Mouse (Mus musculus) megakaryocyte-erythroid progenitor cell, adult 5-6 weeks (primary cell): Measurements from ENCODE around the gene Kcnd3. TPM values are rescaled to one million over a fixed set of nuclear protein-coding genes. Genes with fewer than 3 reads are reported as not detected.

ENCODE experiments used
- ATAC-seq: replicated peaks from 2 replicates; pipeline ENCODE4 v1.8.0; 2016; ENCODE audit warnings: mild to moderate bottlenecking, inconsistent platforms; ENCODE audit not compliant: severe bottlenecking, poor library complexity, low FRiP score, low TSS enrichment
- total RNA-seq, 2 experiments: library from RNA; stranded (forward) in 1 of 2; stranded (reverse) in 1 of 2; fragments of 200-1000, 215-1000 nt in 1 of 2; fragments of >200 nt in 1 of 2; fragmentation: Nextera tagmentation in 1 of 2; gene quantifications; 2 replicates each; pipeline ENCODE4 v1.2.3; 2014 to 2017

Kcnd3 gene
- total RNA-seq, 2 experiments from 2014 or later: not detected

DNA sequence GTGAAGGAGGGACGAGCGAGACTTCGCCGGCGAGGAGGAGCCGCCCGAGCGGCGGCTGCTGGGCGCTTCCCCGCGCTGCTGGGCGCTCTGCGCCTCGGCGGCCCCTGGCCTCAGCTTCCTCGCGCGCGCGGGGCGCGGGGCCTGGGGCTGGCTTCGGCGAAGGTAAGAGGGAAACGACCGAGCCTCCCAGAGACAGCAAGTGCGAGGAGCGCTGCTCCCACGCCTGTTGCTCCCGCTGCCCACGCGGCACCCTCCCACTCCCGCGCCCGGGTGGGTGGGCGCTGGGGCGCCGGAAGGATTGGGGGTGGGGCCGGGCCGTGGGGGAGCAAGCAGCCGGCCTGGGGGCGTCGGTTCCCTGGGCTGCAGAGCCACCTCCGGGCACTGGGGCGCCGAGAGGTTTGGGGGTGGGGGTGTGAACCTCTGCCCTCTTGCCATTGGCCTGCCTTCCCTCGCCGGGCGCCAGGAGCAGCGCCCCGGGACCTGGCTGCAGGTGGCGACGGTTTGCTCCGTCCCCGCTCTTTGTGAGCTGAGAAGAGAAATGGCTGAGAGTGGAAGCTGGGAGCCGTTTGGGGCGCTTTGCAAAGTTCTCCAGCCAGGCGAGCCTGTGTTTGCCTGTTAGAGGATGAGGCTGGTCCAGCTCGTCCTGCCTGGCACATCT lies 555 bp downstream of the Kcnd3 start:
- no peak for ATAC-seq

DNA sequence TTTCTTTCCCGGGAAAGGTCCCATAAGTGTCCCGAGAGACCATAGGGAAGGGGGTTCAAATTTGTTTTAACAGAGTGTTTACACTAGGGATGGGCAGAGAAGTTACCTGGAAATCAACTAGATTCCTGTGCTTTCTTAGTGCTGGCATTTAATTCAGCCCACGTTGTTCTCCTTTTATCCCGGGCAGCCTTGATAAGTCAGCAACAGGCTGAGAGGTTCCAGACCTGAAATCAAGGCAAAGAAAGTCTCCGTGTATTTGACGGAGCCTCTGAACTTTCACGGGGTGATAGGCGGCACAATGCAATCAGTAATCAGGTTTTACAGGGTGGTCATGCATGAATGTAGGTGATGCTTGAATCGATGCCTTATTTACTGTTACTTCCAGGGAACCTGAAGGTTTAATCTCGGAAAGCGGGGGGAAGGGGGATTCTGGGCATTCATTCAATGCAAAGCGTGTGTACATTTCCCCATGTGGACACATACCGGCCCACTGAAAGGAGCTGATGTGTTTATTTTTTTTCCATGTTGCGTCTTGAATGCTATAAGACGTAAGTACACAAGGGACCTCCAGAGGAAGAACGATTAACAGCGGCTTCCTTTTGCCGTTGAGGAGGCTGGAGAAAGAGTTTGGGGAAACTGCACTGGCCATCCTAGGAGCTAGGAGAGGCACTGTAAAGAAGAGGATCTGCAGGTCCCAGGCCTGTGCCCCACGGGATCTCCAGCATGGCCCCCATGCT lies 1.3 kb downstream of the Kcnd3 start:
- no peak for ATAC-seq

DNA sequence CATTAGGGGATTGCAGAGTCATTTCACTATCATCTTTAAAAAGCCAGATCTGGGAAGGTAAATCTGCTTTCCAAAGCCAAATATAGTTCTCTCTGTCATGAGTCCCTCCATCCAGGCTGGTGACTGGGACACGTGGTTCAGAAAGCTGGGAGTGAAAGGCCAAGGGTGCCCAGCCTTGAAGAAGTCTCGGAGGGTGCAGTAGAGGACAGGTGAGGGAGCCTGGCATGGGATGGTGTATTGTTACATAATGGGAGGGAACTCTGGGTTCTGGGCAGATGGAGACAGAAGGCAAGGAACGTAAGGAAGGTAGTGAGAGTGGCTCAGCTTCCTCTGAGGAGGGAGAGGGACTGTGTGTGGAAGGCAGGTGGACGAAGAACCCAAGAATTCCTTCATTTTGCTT lies 5.5 kb downstream of the Kcnd3 start:
- no peak for ATAC-seq

DNA sequence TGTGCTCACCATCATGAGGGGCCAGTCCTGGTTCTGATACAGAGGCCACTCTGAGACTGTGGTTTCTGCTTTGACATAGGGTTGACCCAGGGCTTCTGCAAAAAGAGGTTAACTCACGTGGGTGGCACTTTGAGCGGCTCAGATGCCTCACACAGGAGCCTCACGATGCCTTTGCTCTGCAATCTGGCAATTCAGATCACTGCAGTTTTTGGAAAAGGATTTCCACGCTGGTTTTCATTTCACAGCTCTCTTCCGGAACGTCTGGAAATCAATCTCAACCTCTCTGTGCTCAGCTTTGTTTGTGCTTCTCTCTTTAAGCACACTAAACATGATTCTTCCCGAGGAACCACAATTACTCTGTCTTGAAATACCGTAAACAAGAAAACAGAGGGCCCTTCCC lies 14.4 kb downstream of the Kcnd3 start:
- no peak for ATAC-seq

DNA sequence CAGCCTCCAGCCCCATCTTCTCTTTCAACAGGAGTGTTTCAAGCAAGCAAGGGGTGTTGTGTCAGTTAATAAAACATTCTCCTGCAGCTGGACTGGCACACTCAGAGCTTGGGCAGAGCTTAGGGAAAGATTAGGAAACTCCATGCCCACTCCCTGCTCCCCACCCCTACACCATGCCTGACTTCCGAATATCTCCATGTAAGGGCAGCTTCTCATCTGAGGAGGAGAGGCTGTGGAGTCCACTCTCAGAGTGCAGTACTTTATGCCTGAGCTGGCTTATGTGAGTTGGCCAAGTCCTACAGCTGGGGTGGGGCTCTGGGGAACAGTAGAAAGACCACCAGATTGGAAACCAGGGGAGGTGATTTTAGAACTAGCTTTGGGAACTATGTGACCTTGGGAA lies 20.4 kb downstream of the Kcnd3 start:
- ATAC-seq: no peak

DNA sequence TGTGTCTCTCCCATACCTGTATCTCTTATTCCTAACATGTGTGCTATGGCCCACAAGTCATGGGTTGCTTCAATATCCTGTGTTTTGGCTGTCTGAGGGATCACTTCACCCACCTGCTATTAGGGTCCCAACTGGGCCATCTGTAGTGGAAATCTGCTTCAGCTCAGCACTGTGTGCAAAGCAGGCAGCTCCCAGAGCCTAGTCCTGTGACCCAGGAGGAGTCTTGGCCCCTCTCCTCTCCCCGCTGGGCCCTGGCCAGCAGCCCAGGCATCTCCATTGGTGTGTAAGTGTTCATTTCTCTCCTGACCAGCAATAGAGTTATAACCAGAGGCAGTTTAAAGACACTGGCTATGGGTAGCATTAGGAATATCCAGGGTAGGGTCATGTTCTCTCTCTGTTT lies 24.3 kb downstream of the Kcnd3 start:
- ATAC-seq: no peak

DNA sequence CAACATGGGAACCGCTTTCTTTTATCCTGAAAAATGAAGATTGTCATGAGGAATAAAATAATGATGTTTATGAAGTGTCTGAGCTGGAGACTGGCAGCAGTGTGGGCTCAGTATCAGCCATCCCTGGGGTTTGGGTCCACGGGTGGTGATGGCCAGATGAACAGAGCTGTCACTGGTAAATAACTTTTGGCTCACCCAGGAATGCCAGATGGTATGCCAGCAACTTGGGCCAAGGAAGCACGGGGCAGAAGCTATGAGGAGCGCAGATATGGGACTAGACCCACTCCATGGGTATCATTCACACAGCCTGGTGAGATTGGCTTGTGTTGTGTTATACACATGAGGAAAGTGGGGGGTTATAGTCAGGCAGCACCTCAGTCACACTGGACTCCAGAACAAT lies 26.7 kb downstream of the Kcnd3 start:
- ATAC-seq: no peak

DNA sequence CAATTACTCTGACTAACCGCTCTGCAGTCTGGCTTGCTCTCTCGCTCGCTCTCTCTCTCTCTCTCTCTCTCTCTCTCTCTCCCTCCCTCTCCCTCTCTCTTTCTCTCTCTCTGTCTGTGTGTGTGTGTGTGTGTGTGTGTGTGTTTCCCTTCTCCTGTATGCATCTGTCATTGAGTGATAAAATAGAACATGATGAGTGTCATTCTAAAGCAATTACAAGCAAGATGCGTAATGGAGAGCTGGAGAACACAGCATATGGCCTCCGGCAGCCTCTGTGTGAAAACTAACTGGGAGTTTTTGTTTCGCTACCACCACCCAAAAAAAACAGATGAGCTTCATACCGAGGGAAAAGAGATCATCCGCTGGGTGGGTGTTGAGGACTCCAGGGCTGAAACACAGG lies 29.3 kb downstream of the Kcnd3 start:
- ATAC-seq: no peak

DNA sequence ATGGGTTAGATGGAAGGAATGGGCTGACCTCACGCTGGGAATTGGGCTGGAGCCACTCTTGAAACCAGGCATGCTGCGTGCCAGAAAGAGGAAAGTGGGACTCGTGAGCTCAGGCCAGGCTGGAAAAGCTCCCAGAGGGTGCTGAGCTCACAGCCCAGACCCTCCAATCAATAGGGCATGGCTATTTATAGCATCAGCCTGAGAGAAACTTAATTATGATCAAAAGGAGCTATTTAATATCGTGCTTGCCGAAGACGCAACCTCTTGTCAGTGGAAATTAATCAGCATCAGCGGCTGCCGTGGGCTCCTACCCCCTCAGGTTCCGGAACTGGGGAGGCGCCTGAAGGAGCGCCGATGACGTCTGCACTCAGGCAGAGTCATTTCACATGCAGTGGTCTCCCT lies 31.5 kb downstream of the Kcnd3 start:
- no peak for ATAC-seq

DNA sequence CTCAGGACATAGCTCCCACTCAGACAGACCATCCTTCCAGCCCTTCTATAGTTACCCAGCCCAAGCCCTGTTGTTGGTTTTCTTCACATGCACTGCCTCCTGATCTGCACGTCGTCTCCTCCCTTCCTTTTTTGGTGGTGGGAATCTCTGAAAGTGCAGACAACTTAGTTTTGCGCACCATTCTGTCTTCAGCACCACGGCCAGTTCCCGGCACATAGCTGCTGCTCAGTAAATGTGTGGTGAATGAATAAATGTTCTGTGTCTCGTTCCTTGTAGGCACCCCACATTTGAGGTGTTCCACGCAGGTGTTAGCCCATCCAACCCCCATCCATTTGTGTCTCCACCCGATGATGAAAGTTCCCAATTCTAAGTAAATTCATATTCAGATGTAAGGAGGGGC lies 35.0 kb downstream of the Kcnd3 start:
- no peak for ATAC-seq

DNA sequence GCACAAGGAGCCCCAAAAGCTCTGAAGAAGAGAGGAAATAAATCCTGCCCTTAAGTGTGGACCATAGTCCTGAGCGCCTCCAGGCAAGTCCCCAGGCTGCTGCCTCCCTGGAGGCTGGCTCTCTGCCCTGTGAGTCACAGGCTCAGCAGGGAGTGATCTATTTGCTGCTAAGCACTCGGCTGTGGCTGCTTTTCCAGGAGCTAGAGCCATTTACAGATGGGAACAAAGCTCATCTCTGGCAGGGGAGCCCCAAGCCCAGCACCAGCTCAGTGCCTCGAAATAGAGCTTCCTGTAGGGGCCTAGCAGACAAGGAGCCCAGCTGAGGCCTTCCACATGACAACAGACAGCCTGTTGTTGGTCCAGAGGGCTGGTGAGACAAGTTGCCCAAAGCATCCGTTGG lies 37.5 kb downstream of the Kcnd3 start:
- ATAC-seq: no peak

DNA sequence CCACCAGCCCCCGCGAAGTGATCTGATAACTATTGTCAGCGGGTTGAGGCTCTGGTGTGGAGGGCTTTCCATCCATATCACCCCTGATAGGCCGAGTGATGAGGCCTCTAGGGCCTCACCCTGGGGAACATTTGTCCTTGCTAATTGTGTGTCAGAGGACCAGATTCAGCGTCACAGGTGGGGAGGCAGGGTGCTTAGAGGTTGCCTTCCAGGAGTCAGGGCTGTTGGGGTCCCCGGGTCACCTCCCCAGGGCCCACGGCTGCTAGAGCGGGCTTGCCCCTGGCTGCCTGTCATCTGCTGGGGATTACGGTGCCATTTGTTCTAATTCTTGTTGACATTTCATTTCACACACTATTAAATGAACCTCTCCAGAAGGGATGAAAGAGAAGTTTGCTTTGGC lies 42.8 kb downstream of the Kcnd3 start:
- ATAC-seq: no peak

DNA sequence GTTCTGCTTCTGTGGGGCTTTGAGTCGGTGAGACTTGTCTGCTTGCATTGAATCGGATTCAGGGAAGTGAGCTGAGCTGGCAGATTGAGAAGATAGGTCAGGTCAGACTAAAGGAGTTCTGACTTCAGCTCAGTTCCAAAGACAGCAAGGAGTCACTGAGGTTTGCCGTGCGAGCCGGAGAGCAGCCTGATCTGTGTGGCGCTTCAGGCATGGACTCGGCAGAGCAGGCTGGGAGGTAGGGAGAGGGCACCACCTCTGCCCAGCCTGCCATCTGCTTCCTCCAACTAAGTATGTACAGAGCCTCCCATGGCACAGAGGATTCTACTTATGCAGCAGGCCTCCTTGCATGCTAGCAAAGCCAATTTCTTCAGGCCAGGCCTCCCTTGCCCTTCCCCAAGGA lies 44.1 kb downstream of the Kcnd3 start:
- ATAC-seq: no peak

DNA sequence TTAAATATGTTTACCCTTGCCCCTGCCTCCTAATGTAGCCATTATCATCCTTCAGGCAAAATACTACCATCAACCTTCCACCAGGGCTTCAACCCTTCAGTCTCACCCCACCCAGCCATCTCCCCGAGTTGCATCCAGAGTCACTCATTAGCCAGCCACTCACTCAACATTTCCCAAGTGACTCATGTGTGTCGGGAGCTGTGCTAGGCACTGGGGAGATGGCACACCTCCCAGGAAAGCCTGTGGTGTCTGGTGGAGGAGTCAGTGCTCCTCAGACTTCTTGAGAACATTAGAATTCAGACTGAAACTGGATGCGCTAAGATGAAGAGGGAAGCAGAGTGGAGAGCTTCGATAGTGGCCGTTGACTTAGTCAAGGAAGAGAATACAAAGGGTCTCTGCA lies 44.8 kb downstream of the Kcnd3 start:
- ATAC-seq: no peak

DNA sequence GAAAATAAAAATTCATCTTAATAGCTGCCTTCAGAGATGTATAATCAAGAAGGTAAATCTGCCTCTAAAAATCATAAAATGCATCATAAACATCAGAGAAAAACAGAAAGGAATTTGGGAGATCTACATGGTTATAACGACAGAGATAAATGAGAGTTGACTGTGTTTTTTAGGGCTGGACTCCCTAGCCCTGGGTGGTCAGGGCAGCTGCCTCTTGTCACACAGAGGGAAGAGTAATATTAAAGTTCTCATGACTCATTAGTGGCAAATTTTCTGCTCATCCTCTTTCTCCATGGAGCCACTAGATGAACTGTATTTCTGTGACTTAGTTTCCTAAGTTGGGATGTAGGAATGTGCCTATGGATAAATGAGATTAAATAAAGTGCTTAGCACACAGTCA lies 48.9 kb downstream of the Kcnd3 start:
- ATAC-seq: no peak

DNA sequence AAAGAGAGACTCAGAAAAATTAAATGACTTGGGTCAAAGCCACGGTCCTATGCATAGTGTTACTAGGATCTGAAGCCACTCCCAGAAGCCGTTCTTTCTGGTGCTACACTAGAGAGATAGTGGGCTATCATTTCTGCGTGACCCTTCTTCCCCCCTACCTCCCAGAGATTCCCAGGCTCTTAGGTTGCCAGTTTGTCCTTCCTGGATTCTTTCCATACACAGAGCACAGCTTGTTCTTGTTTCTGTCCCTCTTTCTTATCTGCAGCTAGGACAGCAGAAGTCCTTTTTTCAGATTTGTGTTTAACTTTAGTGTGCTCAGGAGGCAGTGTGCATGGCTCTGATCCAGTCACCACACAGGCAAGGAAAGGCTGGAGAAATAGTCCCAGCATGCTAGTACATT lies 52.1 kb downstream of the Kcnd3 start:
- no peak for ATAC-seq

DNA sequence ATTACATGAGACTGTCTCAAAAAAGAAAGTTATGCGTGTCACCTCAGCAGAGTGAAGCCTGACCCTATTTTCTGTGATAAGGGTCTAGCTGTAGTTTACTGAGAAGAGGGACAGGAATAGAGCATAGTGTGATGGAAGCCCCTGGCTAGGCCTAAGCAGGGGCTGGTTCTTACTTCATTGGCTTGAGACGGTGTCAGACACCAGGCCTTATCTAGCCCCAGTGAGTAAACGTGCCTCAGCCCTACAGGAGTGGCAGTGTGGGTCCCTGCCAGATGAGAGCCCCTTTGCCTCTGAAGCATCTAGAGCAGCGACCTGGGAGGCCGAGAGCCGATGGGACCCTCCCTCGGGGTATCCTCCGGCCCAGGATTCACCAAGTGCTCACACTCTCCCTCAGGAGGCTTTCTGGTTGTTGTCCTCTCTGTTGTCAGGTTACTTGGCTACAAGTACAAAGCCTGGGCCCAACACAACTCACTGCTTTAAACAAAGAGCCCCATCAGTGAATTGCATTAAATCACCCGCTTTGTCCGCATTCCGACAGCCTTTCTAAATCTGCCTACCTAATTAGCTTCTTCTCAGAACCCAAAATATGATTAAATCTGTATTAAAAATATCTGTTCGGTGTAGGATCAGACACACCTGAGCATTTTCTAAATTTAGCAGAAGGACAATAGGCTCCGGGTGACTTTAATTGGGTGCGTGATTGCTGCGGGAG lies 53.2 kb downstream of the Kcnd3 start:
- no peak for ATAC-seq

DNA sequence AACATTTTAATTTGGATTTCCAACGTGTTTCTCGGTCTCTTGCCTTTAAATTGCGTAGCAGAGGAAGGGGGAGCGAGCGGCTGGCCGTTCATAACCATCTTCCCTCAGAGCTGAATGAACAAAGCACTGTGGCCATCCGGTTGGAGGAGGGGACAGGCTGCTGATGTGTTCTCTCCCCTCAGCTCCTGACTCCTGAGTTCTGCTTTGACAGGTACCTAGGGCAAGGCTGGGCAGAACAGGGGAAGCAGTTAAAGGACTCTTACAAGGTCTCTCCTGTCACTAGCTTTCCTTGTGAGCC lies 53.7 kb downstream of the Kcnd3 start:
- no peak for ATAC-seq

DNA sequence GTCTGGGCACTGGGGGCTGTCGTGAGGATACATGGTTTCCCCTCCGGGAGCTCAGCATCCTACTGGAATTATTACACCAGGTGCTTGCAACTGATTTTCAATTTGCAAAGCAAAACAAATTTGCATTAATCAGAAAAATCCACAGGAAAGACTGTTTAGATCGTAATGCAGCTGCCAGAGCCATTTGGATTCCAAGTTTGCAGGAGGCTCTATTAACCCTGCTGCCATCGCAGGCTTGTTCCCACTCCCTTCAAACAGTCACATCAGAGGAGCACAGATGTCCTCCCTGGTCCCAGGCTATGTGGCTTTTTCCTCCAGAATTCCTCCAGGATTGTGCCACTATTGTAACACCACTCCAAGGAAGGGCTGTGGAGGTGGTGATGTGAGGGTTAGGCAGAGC lies 54.5 kb downstream of the Kcnd3 start:
- ATAC-seq: no peak

DNA sequence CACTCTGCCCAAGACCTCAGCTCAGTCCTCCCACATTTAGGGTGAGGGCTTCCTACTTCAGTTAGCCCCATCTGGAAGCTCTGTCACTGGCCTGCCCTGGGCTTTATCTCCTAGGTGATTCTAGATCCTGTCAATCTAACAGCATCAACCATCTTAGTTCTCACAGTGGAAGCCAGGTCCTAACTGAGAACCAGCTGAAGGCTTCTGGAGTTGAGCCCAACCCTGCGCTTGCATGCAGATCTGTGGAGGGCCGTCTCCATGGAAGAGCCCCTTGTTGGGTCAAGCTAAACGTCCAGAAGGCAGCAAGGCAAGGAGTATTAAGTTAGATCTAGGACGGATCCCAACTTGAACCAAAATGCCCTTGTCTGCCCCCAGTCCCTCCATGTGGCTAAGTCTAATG lies 57.2 kb downstream of the Kcnd3 start:
- ATAC-seq: no peak

DNA sequence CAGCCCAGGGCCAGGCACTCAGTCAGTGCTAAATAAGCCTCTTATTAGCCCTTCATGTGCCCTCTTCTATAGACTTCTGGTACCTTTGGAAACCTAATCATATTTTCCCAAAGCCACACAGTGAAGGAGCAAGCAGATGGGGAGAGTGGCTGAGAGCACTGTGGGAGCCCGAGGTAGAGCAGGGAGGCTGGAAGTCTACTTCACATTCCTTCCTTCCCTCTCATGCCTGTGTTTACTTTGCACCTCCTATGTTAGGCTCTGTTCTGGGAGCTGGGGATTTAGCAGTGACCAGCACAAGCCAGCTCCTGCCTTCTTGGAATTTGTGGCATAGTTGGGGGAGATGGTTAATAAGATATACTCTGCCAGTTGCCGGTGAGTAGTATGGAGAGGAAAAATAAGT lies 59.7 kb downstream of the Kcnd3 start:
- ATAC-seq: no peak
